Mouse (Mus musculus): ENCODE results near the gene Epas1.

GRCm38 (mm10) chr17:86797031-86797430, 43.5 kb downstream of the Epas1 start:
- no peak for TF ChIP-seq CTCF (IDR thresholded peaks at IDR 0.05; ENCODE audit: low read depth)
- TF ChIP-seq EP300 (IDR thresholded peaks at IDR 0.05; ENCODE audit: low read depth): no peak

All from liver, embryonic 14.5 days (tissue).